Mouse (Mus musculus) intestine, postnatal 0 days (tissue): ENCODE data around the gene Vmn1r231. TPM values are rescaled to one million over a fixed set of nuclear protein-coding genes. Genes with fewer than 3 reads are reported as not detected.

ENCODE experiments used
- ATAC-seq: fragments of 200-750 bp; cut with Nextera tagmentation; 2 replicates; pipeline ENCODE4 v1.8.0; 2017; ENCODE audit warnings: mild to moderate bottlenecking, moderate TSS enrichment, moderate library complexity
- H3K27ac ChIP-seq: fragments of 300-500 bp; sonication (generic); 2 replicates; pipeline ENCODE4 v1.5.1; 2014; ENCODE audit warnings: mild to moderate bottlenecking, low read depth, low read length, moderate library complexity
- H3K27me3 ChIP-seq: fragments of 300-500 bp; sonication (generic); replicated peaks from 2 replicates; pipeline ENCODE4 v1.6.1; 2014; ENCODE audit warnings: low read length, mixed read lengths; ENCODE audit not compliant: control insufficient read depth, insufficient read depth
- H3K36me3 ChIP-seq: fragments of 300-500 bp; sonication (generic); 2 replicates; pipeline ENCODE4 v1.6.1; 2014; ENCODE audit warnings: mild to moderate bottlenecking, moderate library complexity; ENCODE audit not compliant: control insufficient read depth, insufficient read depth
- H3K4me1 ChIP-seq: fragments of 300-500 bp; sonication (generic); replicated peaks from 2 replicates; pipeline ENCODE4 v1.6.1; 2014; ENCODE audit warnings: antibody characterized with exemption, low read length, mixed read lengths; ENCODE audit not compliant: control insufficient read depth, insufficient read depth
- H3K4me2 ChIP-seq: fragments of 300-500 bp; sonication (generic); replicated peaks from 2 replicates; pipeline ENCODE4 v1.6.1; 2014; ENCODE audit warnings: low read depth, mild to moderate bottlenecking, moderate library complexity
- H3K4me3 ChIP-seq: fragments of 300-500 bp; sonication (generic); 2 replicates; pipeline ENCODE4 v1.5.1; 2014; ENCODE audit warnings: low read depth, low read length
- H3K9ac ChIP-seq: fragments of 300-500 bp; sonication (generic); 2 replicates; pipeline ENCODE4 v1.6.1; 2014; ENCODE audit warnings: mild to moderate bottlenecking, low read depth, low read length
- H3K9me3 ChIP-seq: fragments of 300-500 bp; sonication (generic); 2 replicates; pipeline ENCODE4 v1.6.1; 2016; ENCODE audit warnings: mixed run types; ENCODE audit not compliant: control insufficient read depth
- CTCF ChIP-seq: sonication (generic); IDR thresholded peaks from 2 replicates; pipeline ENCODE4 v1.5.1; 2016; ENCODE audit warnings: low read depth, mild to moderate bottlenecking, control low read depth, antibody characterized with exemption, moderate library complexity
- WGBS: fragments of 180-500 bp; shearing (Covaris S2); extraction: QIAGEN DNeasy Blood & Tissue Kit; methylation state at CpG from one replicate; pipeline ENCODE4 v1.1.7; 2014; 5-methylcytosine and 5-hydroxymethylcytosine counted together
- polyA plus RNA-seq: library from polyadenylated mRNA; unstranded; fragments of >200 nt; fragmentation: Nextera tagmentation; extraction: Ambion mirVana; gene quantifications from 2 replicates; pipeline ENCODE4 v1.2.1, GENCODE M21; 2015

The Vmn1r231 gene
- not detected in 2 replicates for polyA plus RNA-seq

GRCm38 (mm10) chr17:20904991-20905390 lies at the start of gene Vmn1r231:
Vmn1r231 (minus strand) TSS chr17:20905091.
- TF ChIP-seq CTCF, result no peak
- Histone ChIP-seq H3K27ac (no peak within 1 kb of the TSS), H3K9me3 (no peaks in the 10 kb centered on the region), H3K4me1 (no peaks in the 10 kb centered on the region), H3K27me3 (no peaks in the 10 kb centered on the region), H3K9ac (no peak within 1 kb of the TSS), H3K4me2 (no peak within 1 kb of the TSS), H3K36me3 (no peaks in the 10 kb centered on the region), H3K4me3 (no peak within 1 kb of the TSS)
- no peak for ATAC-seq
- 57% methylated on average over 2 of the region's 2 CpGs for WGBS

GRCm38 (mm10) chr17:20946636-20947035 lies 41.7 kb upstream of the Vmn1r231 start:
- H3K27me3 ChIP-seq, result no peaks in the 10 kb centered on the region
- H3K4me1 ChIP-seq, result peaks cover 5% of the 10 kb centered on the region; the same call in 1 of the 2 replicates
- no peak for TF ChIP-seq CTCF
- H3K36me3 ChIP-seq, result 0 out of 2 replicates have a peak, but pooled peaks cover 3% of the 10 kb centered on the region
- H3K27ac ChIP-seq, result peak overlapping the region; percentile 95; the same call in 1 of the 2 replicates
- peak overlapping the region; percentile 79 for H3K4me2 ChIP-seq
- H3K9me3 ChIP-seq, result no peaks in the 10 kb centered on the region
- H3K4me3 ChIP-seq, result peak overlapping the region; percentile 91
- peak overlapping the region; percentile 80 for H3K9ac ChIP-seq
- ATAC-seq, result no peak

- 0 out of 2 replicates have a peak, but pooled peaks cover 3% of the 10 kb centered on the region for H3K36me3 ChIP-seq
- peak overlapping the region; percentile 95 for H3K27ac ChIP-seq
- 0% methylated on average over 13 of the region's 13 CpGs for WGBS
- no peaks in the 10 kb centered on the region for H3K27me3 ChIP-seq
- peak overlapping the region; percentile 79 for H3K4me2 ChIP-seq
- peaks cover 5% of the 10 kb centered on the region; the same call in 1 of the 2 replicates for H3K4me1 ChIP-seq
- H3K9ac ChIP-seq, result peak overlapping the region; percentile 80
- ATAC-seq, result no peak
- H3K4me3 ChIP-seq, result peak overlapping the region; percentile 91
- no peaks in the 10 kb centered on the region for H3K9me3 ChIP-seq
- TF ChIP-seq CTCF, result no peak
These were observed 41.2 kb upstream of the Vmn1r231 start for GRCm38 (mm10) chr17:20946026-20946565.

- Histone ChIP-seq H3K9ac (peak within 1 kb of the TSS; percentile 80), H3K36me3 (0 out of 2 replicates have a peak, but pooled peaks cover 3% of the 10 kb centered on the region), H3K9me3 (no peaks in the 10 kb centered on the region), H3K27ac (peak within 1 kb of the TSS; percentile 95), H3K4me3 (peak within 1 kb of the TSS; percentile 91), H3K4me1 (peaks cover 5% of the 10 kb centered on the region; the same call in 1 of the 2 replicates), H3K27me3 (no peaks in the 10 kb centered on the region), H3K4me2 (peak within 1 kb of the TSS; percentile 79)
- TF ChIP-seq CTCF, result peak; percentile 18; the same call in 1 of the 2 replicates
- peak; percentile 99 for ATAC-seq
- under 1% methylated on average over 69 of the region's 69 CpGs for WGBS
These were observed 40.3 kb upstream of the Vmn1r231 start, which contains the start of gene Ppp2r1a for GRCm38 (mm10) chr17:20944985-20945891. Ppp2r1a (plus strand) TSS chr17:20945311.

- Histone ChIP-seq H3K27ac (peak overlapping the region; percentile 95), H3K9me3 (no peaks in the 10 kb centered on the region), H3K27me3 (no peaks in the 10 kb centered on the region), H3K9ac (peak overlapping the region; percentile 62; the same call in 1 of the 2 replicates), H3K4me1 (peaks cover 5% of the 10 kb centered on the region; the same call in 1 of the 2 replicates), H3K4me2 (peak overlapping the region; percentile 79), H3K36me3 (no peaks in the 10 kb centered on the region), H3K4me3 (peak overlapping the region; percentile 91)
- TF ChIP-seq CTCF, result no peak
- WGBS, result 42% methylated on average over 3 of the region's 3 CpGs
- no peak for ATAC-seq
These were observed 39.3 kb upstream of the Vmn1r231 start for GRCm38 (mm10) chr17:20944226-20944625.

- TF ChIP-seq CTCF, result no peak
- 24% methylated on average over 1 of the region's 1 CpGs for WGBS
- no peak for ATAC-seq
These were observed 14.7 kb upstream of the Vmn1r231 start, which contains the start of gene Vmn1r232 for GRCm38 (mm10) chr17:20919614-20920013. Vmn1r232 (minus strand) TSS chr17:20919714.

More at GRCm38 (mm10) chr17:20919614-20920013, 14.7 kb upstream of the Vmn1r231 start, which contains the start of gene Vmn1r232:
- no peak within 1 kb of the TSS for H3K4me2 ChIP-seq
- no peaks in the 10 kb centered on the region for H3K27me3 ChIP-seq
- no peaks in the 10 kb centered on the region for H3K4me1 ChIP-seq
- no peak within 1 kb of the TSS for H3K9ac ChIP-seq
- no peak within 1 kb of the TSS for H3K27ac ChIP-seq
- no peaks in the 10 kb centered on the region for H3K9me3 ChIP-seq
- H3K4me3 ChIP-seq, result no peak within 1 kb of the TSS
- H3K36me3 ChIP-seq, result no peaks in the 10 kb centered on the region
